Mouse (Mus musculus) C2C12 (cell line): Measurements from ENCODE around the gene Pde10a. TPM values are rescaled to one million over a fixed set of nuclear protein-coding genes. Genes with fewer than 3 reads are reported as not detected.
"Not testable (repeated sequence)": the region's sequence is repeated elsewhere in the genome, so short reads cannot be mapped to it uniquely, and the experiment has no call there.

Experiments used
- H3K27me3 ChIP-seq: one replicate; pipeline ENCODE4 v1.6.1; 2011; ENCODE audit not compliant: control insufficient read depth, insufficient read depth, insufficient read length
- H3K36me3 ChIP-seq: one replicate; pipeline ENCODE4 v1.6.1; 2011; ENCODE audit not compliant: control insufficient read depth, insufficient read depth
- H3K4me3 ChIP-seq: one replicate; pipeline ENCODE4 v1.5.1; 2011; ENCODE audit warnings: mild to moderate bottlenecking, control low read depth; ENCODE audit not compliant: poor library complexity, insufficient read depth, severe bottlenecking
- H3K79me2 ChIP-seq: one replicate; pipeline ENCODE4 v1.6.1; 2011; ENCODE audit not compliant: control insufficient read depth, insufficient read depth
- H3K79me3 ChIP-seq: one replicate; pipeline ENCODE4 v1.6.1; 2011; ENCODE audit warnings: low read depth, control low read depth
- H3ac ChIP-seq: one replicate; pipeline ENCODE3; 2011; ENCODE audit warnings: low read depth; ENCODE audit not compliant: control insufficient read depth, insufficient read length
- CEBPB ChIP-seq: IDR thresholded peaks from one replicate; pipeline ENCODE4 v1.6.1; 2011; ENCODE audit warnings: low read depth, mild to moderate bottlenecking, control low read depth, moderate library complexity
- CTCF ChIP-seq: IDR thresholded peaks from one replicate; pipeline ENCODE4 v1.5.1; 2011; ENCODE audit not compliant: control insufficient read depth, insufficient read depth, insufficient read length
- FOSL1 ChIP-seq: IDR thresholded peaks from one replicate; pipeline ENCODE4 v1.8.0; 2011; ENCODE audit warnings: mild to moderate bottlenecking, low read length; ENCODE audit not compliant: poor library complexity, insufficient read depth, severe bottlenecking
- MAX ChIP-seq: IDR thresholded peaks from one replicate; pipeline ENCODE4 v1.6.1; 2011; ENCODE audit warnings: mild to moderate bottlenecking, control low read depth
- MYOD1 ChIP-seq: IDR thresholded peaks from one replicate; pipeline ENCODE4 v1.6.1; 2011; ENCODE audit warnings: low read depth; ENCODE audit not compliant: control insufficient read depth, insufficient read length
- MYOG ChIP-seq: IDR thresholded peaks from one replicate; pipeline ENCODE4 v1.6.1; 2011; ENCODE audit not compliant: control insufficient read depth, insufficient read length; ENCODE audit errors: extremely low read depth
- USF1 ChIP-seq: IDR thresholded peaks from one replicate; pipeline ENCODE4 v1.6.1; 2011; ENCODE audit warnings: low read depth, mild to moderate bottlenecking, control low read depth, moderate library complexity
- polyA plus RNA-seq: library from polyadenylated mRNA; unstranded; fragments of >200 nt; fragmentation: generic; extraction: Trizol; gene quantifications from one replicate; pipeline ENCODE4 v1.2.1, GENCODE M21; 2012; ENCODE audit warnings: missing spikeins

Pde10a gene
- polyA plus RNA-seq, 1 experiment, result 0.83 TPM

GRCm38 (mm10) chr17:8698265-8698664 is 173.1 kb downstream of the Pde10a start:
- Histone ChIP-seq H3K4me3 (no peak overlapping the region), H3ac (no peak overlapping the region), H3K79me3 (no peaks in the 10 kb centered on the region), H3K27me3 (no peaks in the 10 kb centered on the region), H3K79me2 (no peaks in the 10 kb centered on the region), H3K36me3 (no peaks in the 10 kb centered on the region)
- TF ChIP-seq MYOG, result no peak
- no peak for TF ChIP-seq MAX
- no peak for TF ChIP-seq CTCF
- TF ChIP-seq FOSL1, result no peak
- TF ChIP-seq USF1, result no peak
- TF ChIP-seq CEBPB, result no peak
- no peak for TF ChIP-seq MYOD1

GRCm38 (mm10) chr17:8698793-8699192 is 173.6 kb downstream of the Pde10a start:
- H3K36me3 ChIP-seq, result no peaks in the 10 kb centered on the region
- H3K79me2 ChIP-seq, result no peaks in the 10 kb centered on the region
- no peaks in the 10 kb centered on the region for H3K79me3 ChIP-seq
- H3K27me3 ChIP-seq, result no peaks in the 10 kb centered on the region
- H3ac ChIP-seq, result no peak overlapping the region
- no peak overlapping the region for H3K4me3 ChIP-seq
- TF ChIP-seq CEBPB (no peak), FOSL1 (no peak), USF1 (no peak), CTCF (no peak), MAX (no peak), MYOD1 (no peak), MYOG (no peak)

GRCm38 (mm10) chr17:8701096-8701495 is 175.9 kb downstream of the Pde10a start:
- Histone ChIP-seq H3K36me3 (no peaks in the 10 kb centered on the region), H3ac (no peak overlapping the region), H3K27me3 (no peaks in the 10 kb centered on the region), H3K79me2 (no peaks in the 10 kb centered on the region), H3K4me3 (no peak overlapping the region), H3K79me3 (no peaks in the 10 kb centered on the region)
- TF ChIP-seq CEBPB (no peak), MYOG (no peak), USF1 (peak; percentile 20)

GRCm38 (mm10) chr17:8702503-8702902 is 177.3 kb downstream of the Pde10a start:
- H3K4me3 ChIP-seq, result no peak overlapping the region
- H3K27me3 ChIP-seq, result no peaks in the 10 kb centered on the region
- no peaks in the 10 kb centered on the region for H3K79me3 ChIP-seq
- no peak overlapping the region for H3ac ChIP-seq
- TF ChIP-seq CEBPB (no peak), MAX (no peak), MYOG (no peak), FOSL1 (no peak), USF1 (no peak), CTCF (no peak)
- H3K36me3 ChIP-seq, result no peaks in the 10 kb centered on the region
- no peaks in the 10 kb centered on the region for H3K79me2 ChIP-seq

GRCm38 (mm10) chr17:8708006-8708405 is 182.8 kb downstream of the Pde10a start:
- H3K36me3 ChIP-seq, result no peaks in the 10 kb centered on the region

GRCm38 (mm10) chr17:8712734-8713133 is 187.6 kb downstream of the Pde10a start:
- not testable (repeated sequence) for H3K4me3 ChIP-seq, H3K79me2 ChIP-seq, H3K79me3 ChIP-seq, H3ac ChIP-seq, H3K27me3 ChIP-seq, H3K36me3 ChIP-seq

More at GRCm38 (mm10) chr17:8708006-8708405, 182.8 kb downstream of the Pde10a start:
- no peak overlapping the region for H3ac ChIP-seq
- no peak overlapping the region for H3K4me3 ChIP-seq
- no peaks in the 10 kb centered on the region for H3K27me3 ChIP-seq
- no peaks in the 10 kb centered on the region for H3K79me2 ChIP-seq
- no peaks in the 10 kb centered on the region for H3K79me3 ChIP-seq
- TF ChIP-seq MYOG (no peak), MAX (no peak), USF1 (no peak), MYOD1 (no peak), FOSL1 (no peak), CTCF (no peak), CEBPB (no peak)

- H3K4me3 ChIP-seq, result no peak overlapping the region
- no peaks in the 10 kb centered on the region for H3K27me3 ChIP-seq
- H3K79me3 ChIP-seq, result no peaks in the 10 kb centered on the region
- no peak overlapping the region for H3ac ChIP-seq
- TF ChIP-seq MYOG (no peak), MAX (no peak), FOSL1 (no peak), CTCF (no peak), CEBPB (no peak), MYOD1 (no peak), USF1 (no peak)
- H3K36me3 ChIP-seq, result no peaks in the 10 kb centered on the region
- no peaks in the 10 kb centered on the region for H3K79me2 ChIP-seq
Observed at GRCm38 (mm10) chr17:8720961-8721360, 195.8 kb downstream of the Pde10a start.
